Mouse (Mus musculus): ENCODE results near the gene Bbof1.

The Bbof1 gene

DNA sequence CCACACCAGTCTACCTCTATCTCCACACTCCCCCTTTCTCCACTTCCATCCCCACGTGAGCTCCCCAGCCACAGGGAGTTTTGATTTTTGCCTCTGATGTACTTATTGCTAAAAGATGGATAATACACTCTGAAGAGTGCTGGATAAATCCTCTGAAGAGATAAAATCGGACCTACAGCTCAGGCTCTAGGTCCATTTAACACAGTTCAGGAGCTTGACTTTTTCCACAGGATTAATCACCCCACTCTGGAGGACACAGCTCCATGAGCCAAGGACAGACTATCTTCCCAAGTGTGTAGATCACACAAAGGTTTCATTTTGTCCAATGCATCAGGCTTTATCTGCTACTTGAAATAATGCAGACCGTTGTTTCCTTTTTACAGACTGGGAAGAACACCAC is 8.8 kb upstream of the Bbof1 start:
- DNase-seq (ENCODE audit: low read depth, low spot score), result no peak

GRCm38 (mm10) chr12:84400653-84401052 is 8.2 kb upstream of the Bbof1 start:
- DNase-seq (ENCODE audit: low read depth, low spot score), result no peak

DNA sequence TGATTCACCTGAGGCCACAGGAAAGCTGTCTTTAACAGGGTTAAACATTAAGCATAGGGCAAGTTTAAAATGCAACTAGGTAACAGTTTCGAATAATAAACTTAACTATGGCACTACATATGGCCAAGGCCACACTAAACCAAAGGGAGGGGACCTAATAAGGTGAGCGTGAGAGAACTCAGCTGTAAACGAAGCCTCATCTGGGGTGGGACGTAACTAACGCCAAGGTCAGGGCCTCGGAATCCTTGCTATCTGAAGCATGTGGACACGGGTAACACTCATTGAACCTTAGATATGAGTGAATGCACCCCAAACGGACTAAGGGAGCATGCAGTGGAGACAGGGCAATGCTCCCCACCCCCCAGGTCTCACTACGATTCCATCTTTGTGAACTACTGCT is 5.9 kb upstream of the Bbof1 start:
- DNase-seq (ENCODE audit: low read depth, low spot score), result no peak

GRCm38 (mm10) chr12:84404541-84404940 is 4.3 kb upstream of the Bbof1 start:
- no peak for DNase-seq (ENCODE audit: low read depth, low spot score)

DNA sequence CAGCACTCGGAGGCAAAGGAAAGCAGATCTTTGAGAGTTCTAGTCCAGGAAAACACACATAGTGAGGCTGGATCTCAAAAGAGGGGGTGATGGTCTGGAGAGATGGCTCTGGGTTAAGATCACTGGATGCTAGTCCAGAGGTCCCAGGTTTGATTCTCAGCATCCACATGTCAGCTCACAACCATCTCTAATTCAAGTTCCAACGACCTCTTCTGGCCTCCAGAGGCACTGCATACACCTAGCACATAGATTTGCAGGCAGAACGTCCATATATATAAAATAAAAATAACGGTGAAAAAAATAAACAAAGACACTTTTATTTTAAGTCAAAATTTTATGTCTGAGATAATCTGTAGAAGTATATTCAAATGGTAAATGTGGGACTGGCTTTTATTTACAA is 1.6 kb upstream of the Bbof1 start:
- DNase-seq (ENCODE audit: low read depth, low spot score), result no peak

GRCm38 (mm10) chr12:84407874-84408818 is 725 bp upstream of the Bbof1 start:
- DNase-seq (ENCODE audit: low read depth, low spot score), result peak; percentile 5

- DNase-seq (ENCODE audit: low read depth, low spot score), result peak; percentile 90
Measured at GRCm38 (mm10) chr12:84416834-84417604, 8.1 kb downstream of the Bbof1 start, which contains the start of gene Rnf113a2. Rnf113a2 (plus strand) TSS chr12:84417196.

GRCm38 (mm10) chr12:84417605-84417922 is 8.7 kb downstream of the Bbof1 start:
- DNase-seq (ENCODE audit: low read depth, low spot score), result no peak

- no peak for DNase-seq (ENCODE audit: low read depth, low spot score)
Measured at GRCm38 (mm10) chr12:84423990-84424389, 15.1 kb downstream of the Bbof1 start.

DNA sequence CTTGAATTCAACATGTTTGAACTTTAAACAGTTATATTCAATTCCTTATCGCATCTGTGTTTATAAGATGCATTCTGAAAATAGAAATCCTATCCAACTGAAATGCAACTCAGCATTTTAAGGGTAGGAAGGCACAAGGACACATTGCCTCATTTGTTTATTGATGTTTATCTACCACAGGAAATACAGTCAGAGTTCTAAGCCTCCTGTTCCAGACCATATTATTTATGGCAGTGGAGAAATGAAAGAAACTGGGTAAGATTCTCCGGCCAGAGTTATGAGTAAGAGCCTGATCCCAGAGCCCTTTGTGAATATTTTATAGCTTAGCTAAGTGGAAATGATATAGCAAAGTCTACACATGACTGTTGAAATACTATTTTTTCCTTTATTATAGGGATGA is 21.0 kb downstream of the Bbof1 start:
- DNase-seq (ENCODE audit: low read depth, low spot score), result no peak

- no peak for DNase-seq (ENCODE audit: low read depth, low spot score)
Measured at GRCm38 (mm10) chr12:84438697-84439096, 29.8 kb downstream of the Bbof1 start.

GRCm38 (mm10) chr12:84442526-84442925 is 33.7 kb downstream of the Bbof1 start:
- DNase-seq (ENCODE audit: low read depth, low spot score), result no peak

- no peak for DNase-seq (ENCODE audit: low read depth, low spot score)
Measured at GRCm38 (mm10) chr12:84447386-84447785, 38.5 kb downstream of the Bbof1 start.

DNA sequence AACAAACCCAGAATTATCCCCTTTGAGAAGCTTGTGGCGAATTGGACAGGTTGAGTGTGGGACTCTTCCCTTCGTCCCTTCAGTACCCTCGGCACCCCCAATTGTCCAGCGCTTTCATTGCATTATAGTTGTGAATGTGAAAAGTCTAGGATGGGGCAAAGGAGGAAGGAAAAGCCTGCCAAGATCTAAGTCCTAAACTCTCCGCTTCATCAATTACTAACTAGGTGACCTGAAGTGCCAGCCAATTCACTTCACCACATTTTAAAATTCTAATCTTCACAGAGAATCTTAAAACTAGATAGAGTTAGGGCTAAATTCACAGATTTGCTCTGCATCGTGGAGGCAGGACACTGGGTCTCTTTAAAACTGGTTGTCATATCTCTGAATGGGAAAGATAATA is 39.3 kb downstream of the Bbof1 start:
- DNase-seq (ENCODE audit: low read depth, low spot score), result no peak

GRCm38 (mm10) chr12:84449887-84450286 is 41.0 kb downstream of the Bbof1 start:
- DNase-seq (ENCODE audit: low read depth, low spot score), result no peak

DNA sequence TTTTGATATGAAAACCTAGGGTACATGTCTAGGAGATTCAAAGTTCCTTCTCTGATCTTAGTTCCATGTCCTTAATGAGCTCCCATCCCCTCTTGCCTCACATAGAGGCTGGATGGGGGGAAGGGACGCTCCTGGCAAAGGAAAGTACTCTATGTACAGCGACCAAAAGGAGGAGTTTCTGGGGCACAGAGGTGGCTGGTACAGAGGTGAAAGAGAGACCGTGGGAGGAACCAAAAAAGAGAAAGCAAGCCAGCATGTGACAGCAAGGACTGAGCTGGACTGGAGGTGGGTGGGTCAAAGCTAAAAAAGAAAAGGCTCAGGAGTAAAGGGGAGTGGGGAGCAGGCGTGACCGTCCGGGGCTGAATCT is 41.5 kb downstream of the Bbof1 start:
- DNase-seq (ENCODE audit: low read depth, low spot score), result peak; percentile 3

DNA sequence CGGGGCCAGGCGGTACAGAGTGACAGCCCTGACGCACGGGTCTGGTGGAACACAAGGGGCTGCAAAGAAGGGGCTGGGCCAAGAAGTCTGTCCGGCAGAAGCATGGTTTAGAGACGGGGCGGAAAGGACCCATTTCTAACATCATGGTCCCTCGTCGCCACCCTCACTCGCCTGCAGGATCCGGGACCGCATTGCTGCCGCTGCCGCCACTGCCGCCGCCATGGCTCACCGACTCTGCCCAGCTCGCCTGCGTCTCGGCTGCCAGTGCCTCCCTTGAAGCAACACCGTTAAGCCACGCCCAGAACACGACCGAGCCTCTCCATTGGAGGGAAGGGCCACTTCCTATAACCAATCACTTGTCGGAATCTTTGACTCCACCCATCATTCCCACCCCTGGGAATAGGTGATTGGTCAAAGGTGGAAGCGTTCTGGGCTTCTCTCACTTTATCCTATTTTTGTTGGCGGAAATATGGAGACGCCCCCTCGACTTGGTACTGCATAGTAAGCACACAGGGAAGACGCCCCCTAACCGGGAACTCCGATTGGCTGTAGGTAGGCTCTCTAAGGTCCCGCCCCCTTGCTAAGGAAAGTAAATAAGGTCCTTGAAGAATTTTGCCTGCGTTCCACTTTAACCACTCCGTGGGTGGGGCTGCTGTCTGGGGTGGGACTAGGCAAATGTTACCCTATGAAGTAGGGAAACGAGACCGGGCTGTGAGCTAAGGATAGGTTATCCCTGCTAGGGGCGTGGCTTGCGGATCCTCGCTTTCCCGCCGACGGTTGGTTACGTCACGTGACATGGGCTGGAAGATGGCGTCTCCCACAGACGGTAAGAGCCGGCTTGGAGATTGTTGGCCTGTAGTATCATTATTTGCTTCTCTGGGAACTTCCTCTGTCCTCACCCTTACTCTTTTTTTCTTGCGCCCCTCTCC is 42.1 kb downstream of the Bbof1 start, which contains the start of the genes Aldh6a1 and Lin52:
Aldh6a1 (minus strand) TSS at position 287 of the 929 bp plus-strand sequence.
Lin52 (plus strand) TSS at position 705 of the 929 bp plus-strand sequence.
- peak; percentile 100 for DNase-seq (ENCODE audit: low read depth, low spot score)

- no peak for DNase-seq (ENCODE audit: low read depth, low spot score)
Measured at GRCm38 (mm10) chr12:84451801-84452200, 42.9 kb downstream of the Bbof1 start.

- DNase-seq (ENCODE audit: low read depth, low spot score), result no peak
Measured at GRCm38 (mm10) chr12:84456911-84457310, 48.0 kb downstream of the Bbof1 start.

DNA sequence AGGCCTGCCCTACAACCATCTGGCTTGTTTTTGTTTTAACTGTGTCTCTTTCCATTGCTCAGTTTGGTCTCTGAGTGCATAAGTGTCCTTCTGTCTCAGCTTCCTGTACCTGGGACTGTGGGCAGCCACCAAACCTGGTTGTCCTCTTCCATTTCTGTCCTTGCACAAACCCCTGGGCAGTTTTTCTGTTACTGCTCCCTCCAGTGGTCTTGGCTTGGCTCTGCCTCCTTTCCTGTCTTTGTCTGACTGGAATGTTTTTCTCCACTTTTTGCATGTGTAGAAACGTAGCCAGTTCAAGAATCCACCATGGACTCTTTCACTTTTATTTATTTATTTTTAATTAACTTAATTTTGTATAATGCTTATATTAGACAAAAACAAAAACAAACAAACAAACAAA is 51.0 kb downstream of the Bbof1 start:
- no peak for DNase-seq (ENCODE audit: low read depth, low spot score)

- no peak for DNase-seq (ENCODE audit: low read depth, low spot score)
Measured at GRCm38 (mm10) chr12:84461416-84461815, 52.5 kb downstream of the Bbof1 start.

- no peak for DNase-seq (ENCODE audit: low read depth, low spot score)
Measured at GRCm38 (mm10) chr12:84462856-84463255, 54.0 kb downstream of the Bbof1 start.
